Mouse (Mus musculus): Measurements from ENCODE around the gene Rbp1.
A peak's percentile ranks its signal among the peaks of the same experiment; 100 is the strongest.

Gene Rbp1

DNA sequence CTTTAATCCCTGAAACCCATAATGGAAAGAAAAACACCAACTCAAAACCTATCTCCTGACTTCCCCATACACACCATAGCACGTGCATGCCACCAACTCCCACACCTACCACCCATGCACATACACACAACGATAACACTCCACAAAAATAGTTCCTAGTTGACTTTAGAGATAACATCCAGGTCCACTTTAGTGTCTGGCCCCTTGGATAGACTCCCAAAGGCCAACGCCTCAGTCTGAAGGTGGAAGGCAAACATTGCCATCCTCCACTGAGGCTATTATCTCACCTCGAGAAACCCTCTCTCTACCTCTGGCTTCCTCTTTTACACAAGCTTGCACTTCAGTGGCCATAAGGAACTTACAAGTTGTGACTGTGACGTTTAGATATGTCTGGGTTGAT, 69.5 kb downstream of the Rbp1 start:
- DNase-seq (ENCODE audit: low read depth, low spot score) = no peak

GRCm38 (mm10) chr9:98492821-98493220, 70.1 kb downstream of the Rbp1 start:
- DNase-seq (ENCODE audit: low read depth, low spot score) = peak; percentile 59
